Comparison of ENCODE assay signal across 25 mouse cellular contexts in the genomic region with DNA sequence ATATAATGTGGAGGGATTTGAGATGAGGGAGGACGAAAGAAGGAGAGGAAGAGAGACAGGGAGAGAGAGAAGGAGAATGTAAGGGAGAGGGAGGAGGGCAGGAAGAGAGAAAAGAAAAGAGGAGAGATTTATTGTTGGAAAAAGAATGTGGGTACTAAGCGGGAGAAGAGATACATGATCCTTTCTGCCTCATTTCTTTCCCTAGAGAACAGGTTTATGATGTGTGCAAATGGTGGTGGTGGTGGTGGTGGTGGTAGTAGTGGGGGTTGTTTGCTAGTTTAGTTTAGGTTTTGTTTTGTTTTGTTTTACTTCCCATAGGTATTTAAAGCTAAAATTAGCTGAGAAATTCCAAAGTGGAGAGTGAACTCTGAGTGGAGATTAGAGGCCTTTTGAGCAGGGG.
"Had no signal": no experiment of that assay in that cellular context is flagged by ENCODE, and none has a peak within 500 bp of the region (broad histone marks: within the 10 kb centered on the region; RNA-seq: fewer than 3 reads in every experiment).

No protein-coding gene starts in this region.

- H3K27ac ChIP-seq: heart, embryonic 10.5 days; hindbrain, embryonic 10.5 days; hindbrain, embryonic 12.5 days; hindbrain, embryonic 14.5 days; intestine, embryonic 15.5 days; layer of hippocampus, adult 2 months; left cerebral cortex, adult 2 months; limb, embryonic 10.5 days; limb, embryonic 12.5 days; liver, embryonic 13.5 days; liver, embryonic 15.5 days had no signal

- H3K9me3 ChIP-seq: heart, embryonic 10.5 days; heart, embryonic 12.5 days; hindbrain, embryonic 10.5 days; hindbrain, embryonic 12.5 days; intestine, embryonic 15.5 days; limb, embryonic 10.5 days; limb, embryonic 12.5 days; liver, embryonic 13.5 days; liver, embryonic 15.5 days had no signal

- H3K4me1 ChIP-seq: heart, embryonic 10.5 days; hindbrain, embryonic 10.5 days; hindbrain, embryonic 12.5 days; intestine, embryonic 15.5 days; liver, embryonic 13.5 days; liver, embryonic 15.5 days had no signal

- H3K4me2 ChIP-seq: heart, embryonic 12.5 days; hindbrain, embryonic 12.5 days; hindbrain, embryonic 14.5 days; intestine, embryonic 15.5 days; limb, embryonic 12.5 days; liver, embryonic 11.5 days; liver, embryonic 13.5 days; liver, embryonic 15.5 days had no signal

- H3K9ac ChIP-seq: heart, embryonic 12.5 days; hindbrain, embryonic 12.5 days; hindbrain, embryonic 14.5 days; intestine, embryonic 15.5 days; limb, embryonic 12.5 days; liver, embryonic 13.5 days; liver, embryonic 15.5 days; liver, postnatal 0 days had no signal

- DNase-seq: gastrocnemius, postnatal 25 days; heart, adult 18-20 months; heart, postnatal 10 days; heart, postnatal 4 days; kidney, adult 2 months; kidney, adult 9 months; kidney, postnatal 14 days; liver; liver, embryonic 13.5 days; liver, postnatal 0 days had no signal

- H3K36me3 ChIP-seq: heart, embryonic 10.5 days; heart, embryonic 12.5 days; hindbrain, embryonic 10.5 days; hindbrain, embryonic 12.5 days; intestine, embryonic 15.5 days; limb, embryonic 10.5 days; limb, embryonic 12.5 days; liver, embryonic 13.5 days; liver, embryonic 15.5 days had no signal

- ATAC-seq: hindbrain, embryonic 16.5 days; inflammation-experienced regulatory T-cells, adult 6 months; intestine, embryonic 15.5 days; intestine, postnatal 0 days; liver, postnatal 0 days had no signal

- H3K27me3 ChIP-seq: heart, embryonic 12.5 days; intestine, embryonic 15.5 days; limb, embryonic 12.5 days; liver, embryonic 13.5 days; liver, embryonic 15.5 days had no signal

- H3K4me3 ChIP-seq: heart, embryonic 10.5 days; heart, embryonic 12.5 days; hindbrain, embryonic 10.5 days; hindbrain, embryonic 12.5 days; intestine, embryonic 15.5 days; layer of hippocampus, adult 2 months; left cerebral cortex, adult 2 months; limb, embryonic 10.5 days; limb, embryonic 12.5 days; liver, embryonic 13.5 days; liver, embryonic 15.5 days had no signal
